Mouse (Mus musculus): ENCODE measurements at regions not wholly inside any gene's neighbourhood (a gene's known extent, or its start where the extent isn't known, plus 50 kb on each side); places are given as distances from the start of the nearest gene placed in this dataset.
"Not testable (repeated sequence)": the region's sequence is repeated elsewhere in the genome, so short reads cannot be mapped to it uniquely, and the experiment has no call there.

- Histone ChIP-seq H3K4me3 (no peak overlapping the region), H3K4me1 (no peaks in the 10 kb centered on the region), H3K27me3 (replicated peaks) (no peaks in the 10 kb centered on the region), H3K4me2 (no peak overlapping the region), H3K27ac (no peak overlapping the region), H3K36me3 (replicated peaks) (no peaks in the 10 kb centered on the region), H3K9ac (no peak overlapping the region), H3K9me3 (no peaks in the 10 kb centered on the region)
- 93% methylated on average over 3 of the region's 3 CpGs for WGBS
- ATAC-seq (replicated peaks) = no peak
Measured at GRCm38 (mm10) chr8:103577147-103577546, 524.3 kb upstream of the Cdh5 start.

GRCm38 (mm10) chr8:103578006-103578405 is 523.4 kb upstream of the Cdh5 start:
- Histone ChIP-seq H3K27ac (no peak overlapping the region), H3K4me3 (no peak overlapping the region), H3K4me1 (peaks cover 2% of the 10 kb centered on the region; the same call in 1 of the 2 replicates), H3K36me3 (replicated peaks) (no peaks in the 10 kb centered on the region), H3K27me3 (replicated peaks) (no peaks in the 10 kb centered on the region), H3K9me3 (no peaks in the 10 kb centered on the region), H3K9ac (no peak overlapping the region), H3K4me2 (no peak overlapping the region)
- WGBS = 52% methylated on average over 6 of the region's 6 CpGs
- ATAC-seq (replicated peaks) = no peak

DNA sequence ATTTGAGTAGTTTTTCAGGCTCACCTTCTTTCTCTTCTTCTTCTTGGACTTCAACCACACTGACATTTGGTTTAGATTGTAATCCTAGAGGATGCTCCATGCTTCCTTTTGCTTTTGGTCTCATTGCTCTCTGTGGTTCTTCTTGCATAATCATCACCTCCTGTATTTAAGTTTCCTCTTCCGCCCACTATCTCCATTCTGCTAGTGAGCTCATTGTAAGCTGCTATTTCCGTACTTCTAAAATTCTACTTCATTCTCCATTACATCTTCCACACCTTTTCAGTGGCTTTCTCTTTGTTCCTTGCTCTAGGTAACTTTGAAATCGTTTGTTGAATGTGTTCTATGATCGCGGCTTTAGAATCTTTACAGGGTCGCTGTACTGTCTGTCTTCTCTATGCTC is 493.1 kb upstream of the Cdh5 start:
- H3K27ac ChIP-seq = no peak overlapping the region
- H3K36me3 ChIP-seq (replicated peaks) = no peaks in the 10 kb centered on the region
- H3K4me3 ChIP-seq = no peak overlapping the region
- no peaks in the 10 kb centered on the region for H3K4me1 ChIP-seq
- no peak overlapping the region for H3K4me2 ChIP-seq
- ATAC-seq (replicated peaks) = no peak
- H3K9ac ChIP-seq = no peak overlapping the region
- no peaks in the 10 kb centered on the region for H3K27me3 ChIP-seq (replicated peaks)
- 89% methylated on average over 6 of the region's 6 CpGs for WGBS
- no peaks in the 10 kb centered on the region for H3K9me3 ChIP-seq

GRCm38 (mm10) chr8:103623781-103624434 is 477.5 kb upstream of the Cdh5 start:
- 27% methylated on average over 3 of the region's 3 CpGs for WGBS
- peak; percentile 97 for ATAC-seq (replicated peaks)
- Histone ChIP-seq H3K4me3 (no peak overlapping the region), H3K27ac (peak overlapping the region; percentile 65; the same call in 1 of the 2 replicates), H3K4me2 (no peak overlapping the region), H3K9me3 (no peaks in the 10 kb centered on the region), H3K36me3 (replicated peaks) (no peaks in the 10 kb centered on the region), H3K4me1 (peaks cover 18% of the 10 kb centered on the region), H3K9ac (no peak overlapping the region), H3K27me3 (replicated peaks) (no peaks in the 10 kb centered on the region)

GRCm38 (mm10) chr8:103625166-103625890 is 476.1 kb upstream of the Cdh5 start:
- Histone ChIP-seq H3K36me3 (replicated peaks) (no peaks in the 10 kb centered on the region), H3K9ac (no peak overlapping the region), H3K9me3 (no peaks in the 10 kb centered on the region), H3K27me3 (replicated peaks) (no peaks in the 10 kb centered on the region), H3K4me3 (no peak overlapping the region), H3K4me2 (no peak overlapping the region), H3K27ac (no peak overlapping the region), H3K4me1 (peaks cover 18% of the 10 kb centered on the region)
- no peak for ATAC-seq (replicated peaks)
- WGBS = 72% methylated on average over 7 of the region's 7 CpGs

GRCm38 (mm10) chr8:103626446-103626845 is 475.0 kb upstream of the Cdh5 start:
- WGBS = 62% methylated on average over 4 of the region's 4 CpGs

GRCm38 (mm10) chr8:103632543-103632942 is 468.9 kb upstream of the Cdh5 start:
- no peak overlapping the region for H3K9ac ChIP-seq
- no peak overlapping the region for H3K4me2 ChIP-seq
- H3K36me3 ChIP-seq (replicated peaks) = no peaks in the 10 kb centered on the region
- H3K4me1 ChIP-seq = no peaks in the 10 kb centered on the region
- no peak overlapping the region for H3K27ac ChIP-seq
- H3K9me3 ChIP-seq = no peaks in the 10 kb centered on the region
- no peaks in the 10 kb centered on the region for H3K27me3 ChIP-seq (replicated peaks)
- H3K4me3 ChIP-seq = no peak overlapping the region
- WGBS = 92% methylated on average over 6 of the region's 6 CpGs
- ATAC-seq (replicated peaks) = no peak

More at GRCm38 (mm10) chr8:103626446-103626845, 475.0 kb upstream of the Cdh5 start:
- H3K36me3 ChIP-seq (replicated peaks) = no peaks in the 10 kb centered on the region
- H3K27me3 ChIP-seq (replicated peaks) = no peaks in the 10 kb centered on the region
- H3K9me3 ChIP-seq = no peaks in the 10 kb centered on the region
- ATAC-seq (replicated peaks) = no peak
- no peak overlapping the region for H3K27ac ChIP-seq
- no peak overlapping the region for H3K4me2 ChIP-seq
- H3K9ac ChIP-seq = no peak overlapping the region
- peaks cover 18% of the 10 kb centered on the region for H3K4me1 ChIP-seq
- H3K4me3 ChIP-seq = no peak overlapping the region

DNA sequence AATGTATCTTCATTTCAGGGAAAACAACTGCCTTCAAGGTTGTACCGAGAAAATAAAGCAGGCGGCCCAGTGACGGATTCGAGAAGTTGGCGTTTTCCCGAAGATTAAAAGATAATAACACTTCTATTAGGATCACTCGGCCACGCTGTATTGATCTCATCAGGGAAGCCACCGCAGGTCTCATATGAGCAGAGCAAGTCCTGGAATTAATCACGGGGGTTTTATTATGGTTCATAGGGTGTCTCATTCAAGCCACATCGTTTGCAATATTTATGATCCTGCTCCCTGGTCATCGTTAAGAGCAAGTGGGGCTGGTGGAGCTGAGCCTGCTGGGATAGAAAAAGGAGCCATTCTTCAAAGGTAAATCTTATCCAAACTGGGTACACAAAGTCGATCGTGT is 466.5 kb upstream of the Cdh5 start:
- no peak overlapping the region for H3K9ac ChIP-seq
- no peaks in the 10 kb centered on the region for H3K4me1 ChIP-seq
- H3K4me3 ChIP-seq = no peak overlapping the region
- H3K9me3 ChIP-seq = no peaks in the 10 kb centered on the region
- no peak overlapping the region for H3K27ac ChIP-seq
- no peak for ATAC-seq (replicated peaks)
- H3K27me3 ChIP-seq (replicated peaks) = no peaks in the 10 kb centered on the region
- H3K4me2 ChIP-seq = no peak overlapping the region
- 56% methylated on average over 14 of the region's 14 CpGs for WGBS
- H3K36me3 ChIP-seq (replicated peaks) = no peaks in the 10 kb centered on the region

DNA sequence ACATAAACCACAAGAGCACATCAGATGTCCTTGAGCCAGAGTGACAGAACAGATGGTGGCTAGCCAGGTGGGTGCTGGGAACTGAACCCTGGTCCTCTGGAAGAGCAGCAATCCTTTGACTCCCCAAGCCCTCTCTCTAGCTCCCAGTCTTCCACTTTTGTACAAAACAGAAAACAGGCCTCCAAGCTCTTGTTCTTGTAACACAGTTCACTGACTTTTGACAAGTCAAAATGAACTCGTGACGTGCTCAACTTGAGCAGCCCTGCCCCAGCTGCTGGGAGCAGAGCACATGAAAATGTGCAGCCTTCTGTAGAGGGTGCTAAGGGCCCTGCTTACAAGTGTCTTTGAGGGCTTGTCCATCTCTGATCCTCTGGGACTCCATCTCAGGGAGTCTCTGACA is 457.8 kb upstream of the Cdh5 start:
- no peaks in the 10 kb centered on the region for H3K4me1 ChIP-seq
- H3K9me3 ChIP-seq = no peaks in the 10 kb centered on the region
- no peak overlapping the region for H3K4me2 ChIP-seq
- H3K27ac ChIP-seq = no peak overlapping the region
- H3K4me3 ChIP-seq = no peak overlapping the region
- ATAC-seq (replicated peaks) = no peak
- H3K27me3 ChIP-seq (replicated peaks) = no peaks in the 10 kb centered on the region
- WGBS = 86% methylated on average over 2 of the region's 2 CpGs
- no peak overlapping the region for H3K9ac ChIP-seq
- no peaks in the 10 kb centered on the region for H3K36me3 ChIP-seq (replicated peaks)

DNA sequence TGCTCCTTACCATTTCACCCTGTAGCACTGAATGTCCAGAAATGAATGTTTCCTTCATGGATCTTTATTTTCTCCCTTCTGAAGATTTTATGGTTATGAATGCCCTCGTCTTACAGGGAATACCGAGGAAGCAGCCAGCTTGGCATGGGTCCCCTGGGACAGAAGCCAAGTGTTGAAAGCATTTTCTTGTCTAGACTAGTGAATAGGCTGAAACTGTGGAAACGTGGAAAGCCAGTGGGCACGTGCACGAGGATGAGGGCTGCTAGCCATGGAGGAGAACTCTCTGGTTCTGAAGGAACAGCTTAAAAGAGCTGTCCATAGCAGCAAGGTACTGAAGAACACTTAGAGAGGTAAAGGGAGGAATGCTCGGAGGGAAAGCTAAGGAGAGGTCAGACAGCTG is 457.3 kb upstream of the Cdh5 start:
- ATAC-seq (replicated peaks) = no peak

GRCm38 (mm10) chr8:103644845-103645244 is 456.6 kb upstream of the Cdh5 start:
- no peak overlapping the region for H3K27ac ChIP-seq
- WGBS = 85% methylated on average over 3 of the region's 3 CpGs
- no peak overlapping the region for H3K9ac ChIP-seq
- H3K27me3 ChIP-seq (replicated peaks) = no peaks in the 10 kb centered on the region
- no peaks in the 10 kb centered on the region for H3K36me3 ChIP-seq (replicated peaks)
- no peak overlapping the region for H3K4me2 ChIP-seq
- no peaks in the 10 kb centered on the region for H3K9me3 ChIP-seq
- no peaks in the 10 kb centered on the region for H3K4me1 ChIP-seq
- ATAC-seq (replicated peaks) = no peak
- H3K4me3 ChIP-seq = no peak overlapping the region

More for the DNA sequence above, 457.3 kb upstream of the Cdh5 start:
- no peak overlapping the region for H3K27ac ChIP-seq
- no peaks in the 10 kb centered on the region for H3K4me1 ChIP-seq
- H3K9ac ChIP-seq = no peak overlapping the region
- H3K27me3 ChIP-seq (replicated peaks) = no peaks in the 10 kb centered on the region
- 61% methylated on average over 6 of the region's 6 CpGs for WGBS
- H3K9me3 ChIP-seq = no peaks in the 10 kb centered on the region
- H3K4me3 ChIP-seq = no peak overlapping the region
- no peaks in the 10 kb centered on the region for H3K36me3 ChIP-seq (replicated peaks)
- H3K4me2 ChIP-seq = no peak overlapping the region

DNA sequence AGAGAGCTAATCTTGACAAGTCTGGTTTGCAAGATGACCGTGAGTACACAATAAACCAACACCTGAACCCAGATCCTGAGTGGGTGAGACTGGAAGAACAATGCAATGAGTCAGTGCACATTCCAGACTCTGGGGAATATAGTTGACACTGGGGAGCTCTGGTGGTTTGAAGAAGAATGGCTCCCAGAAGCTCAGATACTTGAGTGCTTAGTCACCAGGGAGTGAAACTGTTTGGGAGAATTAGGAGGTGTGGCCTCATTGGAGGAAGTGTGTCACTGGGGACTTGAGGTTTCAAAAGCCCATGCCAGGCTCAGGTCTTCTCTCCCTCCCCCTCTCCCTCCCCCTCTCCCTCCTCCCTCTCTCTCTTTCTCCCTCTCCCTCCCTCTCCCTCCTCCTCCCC is 436.6 kb upstream of the Cdh5 start:
- Histone ChIP-seq H3K4me1 (no peaks in the 10 kb centered on the region), H3K27ac (no peak overlapping the region), H3K4me3 (no peak overlapping the region), H3K9ac (no peak overlapping the region), H3K4me2 (no peak overlapping the region), H3K27me3 (replicated peaks) (no peaks in the 10 kb centered on the region), H3K9me3 (0 out of 2 replicates have a peak, but pooled peaks cover 2% of the 10 kb centered on the region), H3K36me3 (replicated peaks) (no peaks in the 10 kb centered on the region)
- WGBS = 90% methylated on average over 1 of the region's 1 CpGs
- ATAC-seq (replicated peaks) = no peak

- not testable (repeated sequence) for H3K9me3 ChIP-seq; H3K27ac ChIP-seq; H3K4me3 ChIP-seq; H3K9ac ChIP-seq; H3K36me3 ChIP-seq (replicated peaks); ATAC-seq (replicated peaks); H3K27me3 ChIP-seq (replicated peaks); H3K4me2 ChIP-seq; H3K4me1 ChIP-seq
- WGBS = 92% methylated on average over 5 of the region's 5 CpGs
Measured at GRCm38 (mm10) chr8:103686233-103686632, 415.2 kb upstream of the Cdh5 start.
